Mouse (Mus musculus) embryonic fibroblast, embryonic 13.5 days (primary cell): ENCODE measurements around the gene Ano2. TPM values are rescaled to one million over a fixed set of nuclear protein-coding genes. Genes with fewer than 3 reads are reported as not detected.
A peak's percentile ranks its signal among the peaks of the same experiment; 100 is the strongest.

Experiments used
- H3K27ac ChIP-seq: 2 replicates; pipeline ENCODE4 v1.5.1; 2012; ENCODE audit warnings: low read length, control low read depth, inconsistent platforms; ENCODE audit not compliant: insufficient read depth
- H3K4me1 ChIP-seq: 2 replicates; pipeline ENCODE4 v1.6.1; 2011; ENCODE audit warnings: low read length; ENCODE audit not compliant: control insufficient read depth, insufficient read depth
- H3K4me3 ChIP-seq: 2 replicates; pipeline ENCODE4 v1.5.1; 2011; ENCODE audit warnings: mild to moderate bottlenecking, control low read depth, low read length; ENCODE audit not compliant: insufficient read depth
- CTCF ChIP-seq: IDR thresholded peaks from 2 replicates; pipeline ENCODE4 v1.5.1; 2011; ENCODE audit warnings: mild to moderate bottlenecking, control low read depth, low read length, moderate library complexity, borderline replicate concordance; ENCODE audit not compliant: insufficient read depth
- POLR2A ChIP-seq: IDR thresholded peaks from 2 replicates; pipeline ENCODE4 v1.6.1; 2011; ENCODE audit warnings: low read depth, mild to moderate bottlenecking, control low read depth, low read length, moderate library complexity
- polyA plus RNA-seq: library from polyadenylated mRNA; stranded (reverse); fragments of >200 nt; gene quantifications from 2 replicates; pipeline ENCODE4 v1.2.4, GENCODE M21; 2011; ENCODE audit warnings: low read depth; ENCODE audit not compliant: missing spikeins, insufficient read length

The Ano2 gene
- polyA plus RNA-seq, 1 experiment = not detected

- H3K27ac ChIP-seq = no peak overlapping the region
- no peaks in the 10 kb centered on the region for H3K4me1 ChIP-seq
- TF ChIP-seq POLR2A (no peak), CTCF (no peak)
- no peak overlapping the region for H3K4me3 ChIP-seq
These were observed 188.5 kb downstream of the Ano2 start for GRCm38 (mm10) chr6:125878671-125879070.

GRCm38 (mm10) chr6:125879306-125879705, 189.1 kb downstream of the Ano2 start:
- Histone ChIP-seq H3K27ac (no peak overlapping the region), H3K4me3 (no peak overlapping the region), H3K4me1 (no peaks in the 10 kb centered on the region)
- TF ChIP-seq CTCF (no peak), POLR2A (no peak)

- no peak for TF ChIP-seq CTCF
- no peak for TF ChIP-seq POLR2A
- Histone ChIP-seq H3K4me3 (no peak overlapping the region), H3K4me1 (no peaks in the 10 kb centered on the region), H3K27ac (no peak overlapping the region)
These were observed 198.4 kb downstream of the Ano2 start for GRCm38 (mm10) chr6:125888596-125888995.

GRCm38 (mm10) chr6:125894340-125894739, 204.1 kb downstream of the Ano2 start:
- TF ChIP-seq POLR2A (no peak), CTCF (no peak)
- Histone ChIP-seq H3K4me1 (no peaks in the 10 kb centered on the region), H3K4me3 (no peak overlapping the region), H3K27ac (no peak overlapping the region)

- no peak for TF ChIP-seq POLR2A
- no peak for TF ChIP-seq CTCF
- Histone ChIP-seq H3K4me1 (no peaks in the 10 kb centered on the region), H3K4me3 (no peak overlapping the region), H3K27ac (no peak overlapping the region)
These were observed 224.2 kb downstream of the Ano2 start for GRCm38 (mm10) chr6:125914446-125914845.

- Histone ChIP-seq H3K4me3 (no peak overlapping the region), H3K4me1 (no peaks in the 10 kb centered on the region; the same call in 1 of the 2 replicates), H3K27ac (no peak overlapping the region)
- TF ChIP-seq POLR2A = no peak
- TF ChIP-seq CTCF = no peak
These were observed 232.5 kb downstream of the Ano2 start for GRCm38 (mm10) chr6:125922746-125923145.

- no peak overlapping the region for H3K27ac ChIP-seq
- TF ChIP-seq POLR2A = no peak
- TF ChIP-seq CTCF = no peak
- no peaks in the 10 kb centered on the region; the same call in 1 of the 2 replicates for H3K4me1 ChIP-seq
These were observed 234.8 kb downstream of the Ano2 start for GRCm38 (mm10) chr6:125924979-125925378.

GRCm38 (mm10) chr6:125925861-125926260, 235.6 kb downstream of the Ano2 start:
- Histone ChIP-seq H3K27ac (no peak overlapping the region), H3K4me3 (no peak overlapping the region), H3K4me1 (no peaks in the 10 kb centered on the region; the same call in 1 of the 2 replicates)
- no peak for TF ChIP-seq POLR2A
- no peak for TF ChIP-seq CTCF

More at GRCm38 (mm10) chr6:125924979-125925378, 234.8 kb downstream of the Ano2 start:
- H3K4me3 ChIP-seq = no peak overlapping the region

GRCm38 (mm10) chr6:125931926-125932325, 241.7 kb downstream of the Ano2 start:
- Histone ChIP-seq H3K4me1 (peaks cover 2% of the 10 kb centered on the region; the same call in 1 of the 2 replicates), H3K4me3 (no peak overlapping the region), H3K27ac (no peak overlapping the region)
- TF ChIP-seq CTCF = no peak
- no peak for TF ChIP-seq POLR2A

- Histone ChIP-seq H3K4me1 (no peaks in the 10 kb centered on the region), H3K27ac (no peak overlapping the region), H3K4me3 (no peak overlapping the region)
- TF ChIP-seq CTCF (peak; percentile 65; the same call in 1 of the 2 replicates), POLR2A (no peak)
These were observed 264.7 kb downstream of the Ano2 start for GRCm38 (mm10) chr6:125954965-125955364.
